Mouse (Mus musculus): ENCODE measurements around the gene Foxr1.
"Not testable (repeated sequence)": the region's sequence is repeated elsewhere in the genome, so short reads cannot be mapped to it uniquely, and the experiment has no call there.

Foxr1 gene

DNA sequence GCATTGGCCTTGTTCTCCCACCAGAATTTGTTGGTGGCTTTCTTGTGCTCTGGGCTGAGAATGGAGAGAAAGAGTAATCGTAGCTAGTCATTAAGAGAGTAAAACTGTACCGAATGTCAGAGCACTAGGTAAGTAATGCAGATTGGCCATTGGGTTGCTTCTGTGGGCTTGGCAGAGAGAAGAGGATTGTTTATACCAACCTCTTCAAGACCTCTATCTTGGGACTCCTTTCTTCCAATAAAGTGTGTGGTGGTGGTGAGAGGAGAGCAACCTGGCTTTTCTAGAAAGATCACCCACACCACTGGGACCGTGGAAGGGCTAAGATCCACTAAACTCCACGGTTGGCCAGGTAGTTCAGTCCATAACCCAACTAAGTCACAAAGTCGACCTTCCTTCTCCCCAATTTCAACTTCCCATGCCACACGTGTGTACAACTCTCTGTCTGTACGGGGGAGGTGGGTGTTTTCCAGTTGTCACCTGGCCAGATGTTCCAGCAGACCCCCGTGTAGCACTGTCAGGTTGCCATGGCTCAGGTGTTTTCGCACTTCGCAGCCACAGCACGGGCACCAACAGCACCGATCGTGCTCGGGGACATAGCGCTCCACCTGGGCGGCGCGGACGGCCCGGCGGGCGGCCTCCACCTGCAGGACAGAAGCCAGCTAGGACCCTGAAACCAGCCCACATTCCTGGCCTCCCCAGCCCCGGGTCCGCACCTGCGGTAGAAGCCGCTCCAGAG, 23.6 kb downstream of the Foxr1 start:
- DNase-seq (ENCODE audit: low read depth, low spot score) = no peak

DNA sequence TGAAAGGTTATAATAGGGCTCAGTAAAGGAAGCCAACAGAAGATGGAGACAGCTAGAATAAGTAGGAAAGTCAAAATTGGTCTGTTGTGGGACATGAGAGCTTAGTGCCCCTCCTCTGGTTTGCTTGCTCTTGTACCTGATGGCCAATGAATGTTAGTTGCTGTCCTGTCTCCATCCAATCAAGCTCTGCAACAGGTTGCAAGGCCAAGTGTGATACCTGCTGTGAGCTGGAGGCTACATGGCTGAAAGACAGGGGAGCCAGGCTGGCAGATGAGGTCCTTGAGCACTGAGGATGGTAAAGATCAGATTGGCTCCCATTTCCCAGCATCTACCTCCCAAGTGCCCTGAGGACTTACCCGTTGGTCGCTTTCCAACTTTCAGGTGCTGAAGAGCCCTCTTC, 28.2 kb downstream of the Foxr1 start:
- no peak for DNase-seq (ENCODE audit: low read depth, low spot score)

DNA sequence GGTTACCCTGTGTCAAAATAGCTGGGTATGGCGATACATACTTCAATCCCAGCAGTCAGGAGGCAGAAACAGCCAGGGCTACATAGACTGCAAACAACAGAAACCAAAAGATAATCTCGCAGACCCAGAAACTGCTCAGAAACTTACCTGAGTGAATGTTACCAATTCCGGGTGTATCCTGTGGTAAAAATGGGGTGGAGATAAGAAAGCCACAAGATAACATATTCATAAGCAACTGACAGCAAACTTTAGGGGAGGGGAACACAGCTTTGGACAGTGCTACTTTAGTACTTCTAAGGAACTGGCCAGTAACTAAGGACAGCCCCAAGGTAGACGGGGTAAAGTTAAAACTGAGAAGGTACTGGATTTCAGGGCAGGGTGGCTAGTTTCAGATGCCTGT, 28.6 kb downstream of the Foxr1 start:
- DNase-seq (ENCODE audit: low read depth, low spot score) = no peak

DNA sequence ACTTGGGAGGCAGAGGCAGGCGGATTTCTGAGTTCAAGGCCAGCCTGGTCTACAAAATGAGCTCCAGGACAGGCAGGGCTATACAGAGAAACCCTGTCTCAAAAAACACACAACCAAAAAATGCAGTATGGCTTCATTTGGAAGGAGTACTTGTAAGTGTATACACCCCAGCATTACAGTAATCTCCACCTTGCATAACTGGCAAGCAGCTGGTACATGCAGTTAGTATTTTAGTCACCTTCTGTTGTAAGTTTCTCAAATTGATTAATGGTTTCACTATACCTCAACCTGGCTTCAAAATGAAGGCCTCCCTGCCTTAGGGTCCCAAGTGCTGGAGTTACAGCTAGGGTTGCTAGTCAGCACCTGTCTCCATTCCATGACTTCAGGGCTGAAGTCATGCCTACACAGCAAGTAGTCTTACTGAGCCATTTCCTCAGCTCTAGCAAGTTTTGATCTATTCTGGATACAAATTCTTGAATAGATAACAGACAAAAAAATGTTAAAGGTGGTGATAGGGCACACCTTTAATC, 29.3 kb downstream of the Foxr1 start:
- DNase-seq (ENCODE audit: low read depth, low spot score) = no peak

DNA sequence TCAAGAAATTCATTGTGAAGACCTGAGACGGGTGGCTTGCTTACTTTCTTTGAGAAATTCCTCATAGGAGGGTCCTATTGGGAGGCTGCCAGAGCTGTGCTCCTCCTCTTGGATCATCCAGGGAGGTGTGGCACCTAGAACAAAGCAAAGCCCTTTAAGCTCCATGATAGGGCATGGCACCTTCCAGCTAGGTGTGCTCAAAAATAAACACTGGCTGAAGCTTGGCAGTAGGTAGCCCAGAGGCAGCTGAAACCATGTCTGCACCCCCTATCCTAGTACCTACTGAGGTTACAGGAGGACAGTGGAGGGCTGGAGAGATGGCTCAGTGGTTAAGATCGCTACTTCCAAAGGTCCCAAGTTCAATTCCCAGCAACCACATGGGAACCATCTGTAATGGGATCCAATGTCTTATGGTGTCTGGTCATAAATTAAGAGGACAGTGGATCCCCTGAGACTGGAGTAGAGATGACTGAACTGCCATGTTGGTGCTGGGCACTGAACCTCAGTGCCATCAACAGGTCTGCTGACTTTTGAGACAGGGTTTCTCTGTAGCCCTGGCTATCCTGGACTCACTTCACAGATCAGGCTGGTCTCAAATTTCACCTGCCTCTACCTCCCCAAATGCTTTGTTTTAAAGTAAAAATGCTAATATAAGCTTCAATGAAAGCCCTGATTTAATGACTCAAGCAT, 30.1 kb downstream of the Foxr1 start:
- no peak for DNase-seq (ENCODE audit: low read depth, low spot score)

DNA sequence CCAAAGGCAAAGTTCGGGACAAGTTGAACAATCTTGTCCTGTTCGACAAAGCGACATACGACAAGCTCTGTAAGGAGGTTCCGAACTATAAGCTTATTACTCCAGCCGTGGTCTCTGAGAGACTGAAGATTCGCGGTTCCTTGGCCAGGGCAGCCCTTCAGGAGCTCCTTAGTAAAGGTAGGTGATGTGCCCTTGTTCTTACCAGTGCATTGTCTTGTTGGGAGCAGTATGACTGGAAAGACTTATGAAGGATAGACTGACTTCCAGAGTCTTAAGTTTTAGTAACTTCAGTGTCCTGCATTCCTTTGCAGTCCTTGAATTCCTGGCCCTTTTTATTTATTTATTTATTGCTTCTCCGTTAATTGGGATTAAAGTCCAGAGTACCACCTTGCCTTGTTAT, 32.2 kb downstream of the Foxr1 start:
- not testable (repeated sequence) for DNase-seq (ENCODE audit: low read depth, low spot score)

DNA sequence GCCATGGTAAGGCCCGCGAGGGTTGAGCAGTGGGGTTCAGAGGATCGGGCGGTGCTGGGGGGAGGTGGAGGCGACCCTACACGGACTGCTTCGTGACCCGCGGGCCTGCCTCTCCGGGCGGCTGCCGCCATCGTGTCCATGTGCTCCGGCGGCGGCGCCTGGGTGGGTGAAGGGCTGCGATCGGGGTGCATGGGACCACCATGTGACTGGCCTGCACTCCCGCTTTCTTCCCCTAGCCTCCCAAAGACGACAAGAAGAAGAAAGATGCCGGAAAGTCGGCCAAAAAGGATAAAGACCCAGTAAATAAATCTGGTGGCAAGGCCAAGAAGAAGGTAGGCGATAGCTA, 33.2 kb downstream of the Foxr1 start:
- DNase-seq (ENCODE audit: low read depth, low spot score) = no peak

DNA sequence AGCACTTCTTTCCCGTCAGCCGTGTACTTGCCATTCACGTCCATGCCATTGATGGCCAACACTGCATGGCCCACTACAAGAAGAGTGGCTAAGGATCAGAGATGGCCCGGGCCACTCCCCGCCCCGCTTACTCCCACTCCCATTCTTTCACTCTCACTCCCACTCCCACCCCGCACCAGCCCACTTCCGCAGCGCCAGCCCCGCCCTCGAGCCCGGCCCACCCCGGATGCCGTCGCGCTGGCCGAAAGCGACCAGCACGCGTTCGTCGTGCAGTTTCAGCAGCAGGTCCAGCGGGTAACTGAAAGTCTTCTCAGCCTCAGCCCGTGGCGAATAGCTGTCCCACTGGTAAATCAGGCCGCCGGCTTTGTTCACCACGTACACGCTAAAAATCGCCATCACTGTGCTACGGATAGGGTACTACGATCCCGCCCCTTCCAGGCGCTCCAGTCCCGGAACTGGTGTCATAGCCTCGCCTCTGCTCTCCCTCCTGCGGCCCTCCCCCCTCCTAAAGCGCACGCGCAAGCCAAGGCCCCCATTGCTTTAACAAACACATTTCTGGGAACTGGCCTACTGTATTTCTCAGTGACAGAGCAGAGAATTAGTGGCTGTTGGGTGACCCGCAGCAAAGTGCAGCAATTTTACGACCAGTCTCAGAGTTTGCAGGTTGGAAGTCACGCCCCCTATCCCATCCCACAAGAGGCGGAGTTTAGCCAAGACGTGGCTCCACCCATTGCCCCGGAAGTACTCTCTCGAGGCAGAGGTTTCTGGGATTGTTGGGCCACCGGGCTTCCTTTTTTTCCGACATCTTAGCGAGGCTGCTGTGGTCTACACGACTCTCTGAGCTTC, 33.8 kb downstream of the Foxr1 start, which contains the start of the genes Rps25 and Trappc4:
TSS of gene Rps25 (plus strand) at position 234 of the 846 bp plus-strand sequence.
TSS of gene Trappc4 (minus strand) at position 695 of the 846 bp plus-strand sequence.
- DNase-seq (ENCODE audit: low read depth, low spot score) = peak; percentile 95

DNA sequence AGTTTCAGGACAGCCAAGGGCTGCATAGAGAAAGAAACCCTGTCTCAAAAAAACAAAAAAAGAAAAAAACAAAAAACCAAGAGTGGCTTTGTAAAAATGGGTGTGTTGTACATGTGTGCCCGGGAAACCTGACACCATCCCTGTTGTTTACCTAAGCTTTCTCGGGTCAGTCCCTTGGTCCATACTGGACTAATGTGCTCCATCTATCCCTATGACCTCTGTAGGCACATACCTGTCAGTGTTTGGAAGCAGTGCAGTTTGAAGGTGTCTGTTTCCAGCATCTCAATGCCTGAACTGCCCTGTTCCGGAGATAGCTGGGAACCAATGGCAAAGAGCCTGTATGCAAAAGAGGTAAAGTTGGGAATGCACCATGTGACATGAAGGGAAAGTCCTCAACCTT, 35.9 kb downstream of the Foxr1 start:
- no peak for DNase-seq (ENCODE audit: low read depth, low spot score)

DNA sequence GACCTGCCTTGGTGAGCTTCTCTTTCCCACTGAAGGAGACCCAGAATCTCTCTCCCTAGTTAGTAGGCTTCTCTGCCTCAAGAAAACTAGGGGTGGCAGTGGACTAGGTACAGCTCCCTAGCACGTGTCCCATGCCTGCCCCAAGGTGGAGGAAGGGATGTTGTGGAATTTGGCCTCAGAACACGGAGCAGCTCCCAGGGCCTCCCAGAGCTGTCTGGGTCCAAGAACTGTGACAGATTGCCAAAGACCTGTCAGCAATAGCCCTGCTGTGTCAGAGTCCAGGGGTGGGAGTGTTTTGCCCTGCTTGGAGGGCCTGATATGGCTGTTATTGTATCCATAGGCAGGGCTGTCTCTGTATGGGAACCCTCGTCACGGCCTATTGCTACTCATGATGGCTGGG, 39.9 kb downstream of the Foxr1 start:
- DNase-seq (ENCODE audit: low read depth, low spot score) = no peak

DNA sequence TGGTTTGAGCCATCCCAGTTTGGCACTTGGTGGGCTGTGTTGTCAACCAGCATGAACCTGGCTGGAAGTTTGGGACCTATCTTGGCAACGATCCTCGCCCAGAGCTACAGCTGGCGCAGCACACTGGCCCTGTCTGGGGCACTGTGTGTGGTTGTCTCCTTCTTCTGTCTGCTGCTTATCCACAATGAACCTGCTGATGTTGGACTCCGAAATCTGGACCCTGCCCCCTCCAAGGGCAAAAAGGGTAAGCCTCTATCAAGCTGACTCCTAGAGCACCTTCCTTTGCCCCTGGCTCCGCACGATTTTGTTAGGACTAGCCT, 41.2 kb downstream of the Foxr1 start:
- no peak for DNase-seq (ENCODE audit: low read depth, low spot score)

DNA sequence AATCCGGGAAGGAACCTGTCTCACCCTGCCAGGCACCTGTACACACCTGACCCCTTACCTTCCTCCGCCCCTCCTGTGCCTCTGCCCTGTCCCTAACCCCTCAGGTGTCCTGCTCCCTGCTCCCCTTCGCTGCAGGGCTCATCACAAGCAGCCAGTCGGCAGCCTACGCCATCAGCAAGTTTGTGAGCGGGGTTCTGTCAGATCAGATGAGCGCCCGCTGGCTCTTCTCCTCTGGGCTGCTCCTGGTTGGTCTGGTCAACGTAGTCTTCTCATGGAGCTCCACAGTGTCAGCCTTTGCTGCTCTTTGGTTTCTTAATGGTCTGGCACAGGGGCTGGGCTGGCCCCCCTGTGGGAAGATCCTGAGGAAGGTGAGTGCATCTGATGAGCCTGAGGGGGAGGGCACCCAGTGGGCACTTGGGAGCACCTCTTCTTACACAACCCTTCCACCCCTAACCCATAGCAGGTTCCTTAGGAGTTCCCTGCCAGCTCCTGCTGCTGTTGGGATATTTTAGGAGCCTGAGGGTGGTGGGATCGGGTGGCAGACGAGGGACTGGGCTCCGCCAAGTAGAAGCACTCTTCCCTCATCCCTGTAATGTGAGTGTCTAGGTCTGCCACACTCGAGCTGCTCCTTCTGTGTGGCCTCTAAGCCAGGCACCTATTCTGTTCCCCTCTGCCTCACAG, 41.7 kb downstream of the Foxr1 start:
- DNase-seq (ENCODE audit: low read depth, low spot score) = no peak

DNA sequence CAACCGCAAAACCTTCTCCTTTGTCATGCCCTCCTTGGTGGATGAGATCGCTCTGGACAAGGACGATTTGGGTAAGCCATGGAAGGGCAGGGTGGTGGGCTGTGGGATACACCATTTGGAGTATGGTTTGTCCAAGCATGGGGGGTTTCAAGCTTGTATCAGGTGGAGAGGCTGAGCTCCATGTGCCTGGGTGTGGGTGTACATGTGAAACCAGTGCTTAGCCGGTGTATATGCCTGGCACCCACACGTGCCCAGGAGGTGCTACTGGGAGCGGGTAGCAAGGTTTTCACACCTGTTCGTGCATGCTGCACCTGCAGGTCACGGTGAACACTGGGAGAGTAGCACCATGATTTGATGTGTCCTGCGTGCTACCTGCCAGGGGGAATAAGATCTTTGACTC, 42.4 kb downstream of the Foxr1 start:
- DNase-seq (ENCODE audit: low read depth, low spot score) = no peak

DNA sequence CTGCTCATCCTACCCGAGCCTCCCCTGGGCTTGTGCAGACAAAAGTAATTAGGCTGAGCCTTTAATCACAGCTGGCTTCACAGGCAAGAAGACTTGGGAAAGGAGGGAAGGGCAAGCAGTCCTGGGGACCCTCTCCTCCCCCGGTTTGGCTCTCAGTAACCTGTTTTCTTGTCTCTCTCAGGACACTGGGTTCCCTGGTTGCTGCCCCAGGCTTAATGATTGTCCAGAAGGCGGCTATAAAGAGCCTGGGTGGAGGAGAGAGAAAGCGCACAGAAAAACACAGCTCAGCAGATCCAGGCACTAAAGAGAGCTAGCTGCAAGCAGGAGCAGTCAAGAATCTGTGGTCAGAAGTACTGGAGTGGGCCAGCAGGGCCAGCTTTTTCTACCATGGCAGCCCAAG, 42.8 kb downstream of the Foxr1 start:
- DNase-seq (ENCODE audit: low read depth, low spot score) = no peak

DNA sequence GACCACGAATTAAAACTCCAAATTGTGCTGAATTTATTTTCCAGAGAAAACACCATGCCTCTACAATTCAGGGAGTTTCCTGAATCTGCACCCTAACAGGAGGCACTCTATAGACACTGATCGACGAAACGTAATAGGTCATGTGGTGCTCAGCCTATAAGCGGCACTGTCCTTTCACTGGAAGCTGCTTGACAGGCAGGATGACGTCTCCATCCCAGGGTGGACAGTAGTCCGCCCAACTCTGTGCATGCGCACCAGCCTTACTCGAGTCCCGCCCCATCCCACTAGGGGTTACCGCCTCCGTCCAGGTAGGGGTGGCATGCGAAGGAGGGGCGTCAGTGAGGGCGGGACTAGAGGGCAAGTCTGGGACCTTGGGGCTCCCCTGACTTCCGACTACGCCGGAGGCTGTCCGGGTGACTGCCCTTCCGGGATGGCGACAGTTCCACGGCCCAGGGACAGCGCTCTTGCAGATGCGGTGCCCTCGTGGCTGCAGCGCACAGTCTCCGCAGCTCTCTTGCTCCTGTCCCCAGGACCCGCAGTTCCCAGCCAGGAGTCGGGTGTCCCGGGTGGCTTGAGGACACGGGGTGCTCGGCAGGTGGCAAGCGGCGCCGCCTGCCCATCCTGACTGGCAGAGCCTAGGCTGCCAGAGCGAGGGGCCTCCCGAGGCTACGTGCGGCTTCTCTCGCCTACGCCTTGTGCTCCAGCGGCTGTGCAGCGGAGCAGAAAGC, 44.1 kb downstream of the Foxr1 start, which contains the start of gene Slc37a4:
TSS of gene Slc37a4 (plus strand) at position 169 of the 728 bp plus-strand sequence.
- peak; percentile 90 for DNase-seq (ENCODE audit: low read depth, low spot score)

DNA sequence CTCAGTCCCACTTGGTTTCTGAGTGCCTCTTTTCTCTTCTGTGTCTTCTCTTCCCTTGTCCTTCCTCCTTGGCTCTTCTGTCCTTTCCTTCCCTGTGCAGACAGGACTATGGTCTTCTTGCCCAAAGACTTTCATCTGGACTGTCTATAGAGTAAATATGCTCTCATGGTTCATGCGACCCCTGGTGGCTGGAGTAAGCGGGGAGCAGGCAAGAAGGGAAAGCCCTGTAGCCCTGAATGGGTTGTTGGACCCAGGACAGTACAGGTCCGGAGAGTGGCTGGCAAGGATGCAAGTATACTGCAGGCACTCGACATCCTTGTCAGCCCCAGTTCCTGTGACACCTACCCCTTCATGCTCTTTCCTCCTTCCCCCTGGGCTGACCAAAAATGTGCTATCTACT, 49.5 kb downstream of the Foxr1 start:
- peak; percentile 68 for DNase-seq (ENCODE audit: low read depth, low spot score)

DNA sequence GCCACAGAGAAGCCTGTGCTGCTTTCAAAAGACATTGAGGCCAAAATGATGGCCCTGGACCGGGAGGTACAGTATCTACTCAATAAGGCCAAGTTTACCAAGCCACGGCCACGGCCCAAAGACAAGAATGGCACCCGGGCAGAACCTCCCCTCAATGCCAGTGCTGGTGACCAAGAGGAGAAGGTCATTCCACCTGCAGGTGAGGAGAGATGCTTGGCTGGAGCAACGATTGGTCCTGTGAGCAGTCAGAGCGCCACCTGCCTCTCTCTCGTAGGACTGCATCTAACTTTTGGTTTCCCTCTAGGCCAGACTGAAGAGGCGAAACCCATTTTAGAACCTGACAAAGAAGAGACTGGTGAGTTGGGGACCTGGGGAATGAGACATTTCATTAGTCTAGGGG, 51.7 kb downstream of the Foxr1 start:
- DNase-seq (ENCODE audit: low read depth, low spot score) = no peak

DNA sequence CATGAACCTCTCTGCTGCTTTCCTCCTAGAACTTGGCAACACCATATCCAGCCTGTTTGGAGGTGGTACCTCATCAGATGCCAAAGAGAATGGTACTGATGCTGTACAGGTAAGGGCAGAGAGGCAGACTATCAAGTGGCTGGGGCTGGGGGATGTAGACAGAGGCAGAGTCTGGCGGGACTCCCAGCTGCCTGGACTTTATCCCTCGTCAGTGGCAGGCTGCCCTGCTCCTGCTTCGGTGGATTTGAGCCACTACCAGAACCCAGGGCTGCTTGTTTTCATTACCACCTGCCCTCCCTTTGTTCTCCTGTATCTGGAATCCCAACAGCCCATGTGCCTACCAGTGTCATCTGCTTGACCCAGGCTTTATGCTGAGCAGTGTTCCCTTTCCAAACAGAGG, 53.7 kb downstream of the Foxr1 start:
- DNase-seq (ENCODE audit: low read depth, low spot score) = no peak

DNA sequence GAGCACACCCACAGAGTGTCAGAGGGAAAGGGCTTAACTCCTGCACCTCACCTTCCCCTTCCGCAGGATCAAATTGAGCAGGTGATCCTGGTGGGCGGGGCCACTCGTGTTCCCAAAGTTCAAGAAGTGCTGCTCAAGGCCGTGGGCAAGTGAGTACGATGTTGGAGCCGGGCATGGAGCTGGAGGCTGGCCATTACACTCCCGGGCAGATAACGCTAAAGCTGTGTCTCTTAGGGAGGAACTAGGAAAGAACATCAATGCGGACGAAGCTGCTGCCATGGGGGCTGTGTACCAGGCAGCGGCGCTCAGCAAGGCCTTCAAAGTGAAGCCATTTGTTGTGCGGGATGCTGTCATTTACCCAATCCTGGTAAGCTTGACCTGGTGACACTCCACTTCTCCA, 56.3 kb downstream of the Foxr1 start:
- DNase-seq (ENCODE audit: low read depth, low spot score) = no peak

Data from retina, postnatal 7 days (tissue).